Mouse (Mus musculus) lung, adult 18-20 months (tissue): ENCODE results near the gene Rbfox3.
A peak's percentile ranks its signal among the peaks of the same experiment; 100 is the strongest.

Experiments
- DNase-seq, 2 experiments: peaks; one replicate each; pipeline ENCODE4 v3.0.0; 2022; ENCODE audit warnings: mixed read lengths in 2 of 2

Gene Rbfox3

DNA sequence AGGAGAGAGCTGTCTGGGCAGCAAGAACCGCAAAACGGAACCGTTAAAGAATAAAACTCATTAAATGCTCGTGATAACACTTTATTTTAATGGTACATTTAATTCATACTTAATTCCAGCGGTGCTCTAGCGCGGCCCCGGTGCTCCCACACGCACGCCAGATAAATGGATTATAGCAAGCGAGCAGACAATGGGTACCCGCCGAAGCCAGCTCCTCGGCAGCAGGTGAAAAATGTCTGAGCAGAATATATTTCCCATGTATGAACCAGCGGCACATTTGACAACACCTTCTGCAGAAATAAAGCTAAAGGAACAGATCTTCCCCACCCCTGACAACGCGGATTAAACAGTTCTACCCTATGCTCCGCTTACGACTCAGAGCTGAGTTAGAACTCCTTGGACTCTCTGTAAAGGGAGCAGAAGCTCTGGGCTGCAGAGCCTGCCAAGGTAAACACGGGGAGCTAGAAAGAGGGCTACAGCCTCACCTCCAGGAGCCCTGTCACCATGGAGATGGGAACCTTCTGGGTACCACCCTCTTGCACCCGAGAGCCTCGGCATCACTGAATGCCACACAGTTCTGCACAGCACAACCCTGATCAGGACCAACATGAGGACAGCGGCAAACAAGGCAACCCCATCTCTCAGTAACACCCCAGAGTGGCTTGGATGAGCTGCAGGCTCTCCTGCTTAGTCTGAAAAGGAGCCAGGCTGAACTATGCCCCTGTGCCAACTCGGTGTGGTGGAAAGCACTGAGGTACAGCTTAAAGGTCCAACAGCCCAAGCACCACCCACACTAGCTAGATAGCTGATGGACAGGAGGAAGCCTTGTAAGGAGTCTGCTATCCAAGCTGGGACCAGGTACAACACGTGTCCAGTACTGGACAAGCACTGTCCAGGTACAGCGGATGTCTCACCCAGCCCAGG is 196.5 kb downstream of the Rbfox3 start:
- no peak for DNase-seq

- DNase-seq = no peak
Measured at GRCm38 (mm10) chr11:118712761-118713160, 198.6 kb downstream of the Rbfox3 start.

DNA sequence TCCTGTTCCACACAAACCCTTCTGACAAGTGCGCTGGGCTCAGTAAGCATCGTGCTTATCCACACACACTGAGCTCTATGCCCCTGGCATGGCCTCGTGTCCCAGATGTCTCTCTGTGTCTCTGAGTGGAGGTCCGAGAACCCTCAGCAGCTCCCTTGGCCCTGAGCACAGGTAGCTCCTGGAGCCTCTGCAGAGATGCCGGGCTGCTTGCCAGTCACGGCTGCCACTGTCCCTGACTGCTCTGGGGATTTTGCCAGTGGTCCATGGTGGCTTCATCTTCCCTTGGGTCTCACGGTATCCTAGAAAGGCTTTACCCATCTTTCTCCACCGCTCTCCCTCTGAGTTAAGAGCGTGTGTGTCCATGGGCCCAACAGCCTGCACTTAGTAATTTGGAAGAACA is 199.3 kb downstream of the Rbfox3 start:
- DNase-seq = no peak

DNA sequence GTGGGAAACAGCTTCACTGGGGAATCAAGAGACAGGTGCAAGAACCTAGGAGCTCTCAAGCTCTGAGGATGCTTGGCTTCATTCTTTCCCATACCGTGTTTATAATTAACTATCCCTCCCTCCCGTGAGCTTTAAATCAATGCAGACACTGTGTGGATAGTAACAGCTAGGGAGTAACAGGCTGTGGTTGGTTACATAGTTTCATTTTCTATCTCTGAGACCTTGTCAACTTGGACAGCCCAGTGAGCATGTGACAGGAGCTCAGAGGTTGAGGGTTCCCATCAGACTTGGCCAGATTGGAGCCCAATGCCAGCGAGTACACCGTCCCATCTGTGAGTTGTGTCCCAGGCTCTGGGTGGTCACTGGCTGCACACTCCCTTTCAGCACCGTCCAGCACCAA is 201.4 kb downstream of the Rbfox3 start:
- DNase-seq = no peak

DNA sequence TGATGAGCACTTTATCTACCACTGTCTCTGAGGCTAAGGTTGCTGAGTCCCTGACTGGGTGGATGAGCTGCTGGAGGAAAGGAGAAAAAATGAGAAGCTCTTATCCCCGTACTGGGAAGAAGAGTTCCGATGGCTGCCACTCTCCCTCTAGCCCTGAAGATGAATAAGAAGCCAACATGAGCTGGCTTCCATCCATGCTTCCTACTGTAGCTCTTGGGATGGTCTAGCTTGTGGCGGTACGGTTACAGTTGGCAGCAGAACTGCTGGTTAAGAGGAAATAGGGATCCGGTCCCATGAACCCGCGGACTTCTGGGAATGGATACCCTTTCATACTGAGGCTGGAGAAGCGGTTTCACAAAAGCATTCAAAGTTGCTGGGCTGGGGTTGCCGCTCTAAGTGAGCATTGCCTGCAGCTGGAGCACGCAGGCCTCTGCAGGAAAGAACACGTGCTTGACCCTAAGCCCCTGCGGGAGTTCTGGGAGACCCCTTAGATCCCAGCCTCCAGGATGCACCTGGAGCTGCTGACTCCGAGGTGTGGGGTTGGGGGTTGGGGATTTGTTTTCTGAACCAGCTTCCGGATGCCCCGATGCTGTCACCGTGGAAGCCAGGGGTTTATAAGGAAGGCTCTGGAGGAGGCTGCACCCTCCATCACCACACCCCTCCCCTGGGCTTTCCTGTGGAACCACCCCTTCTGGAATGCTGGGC is 215.0 kb downstream of the Rbfox3 start:
- DNase-seq = no peak

GRCm38 (mm10) chr11:118693276-118693675 is 218.1 kb downstream of the Rbfox3 start:
- no peak for DNase-seq

GRCm38 (mm10) chr11:118690262-118690661 is 221.1 kb downstream of the Rbfox3 start:
- DNase-seq = no peak

GRCm38 (mm10) chr11:118685397-118685796 is 226.0 kb downstream of the Rbfox3 start:
- no peak for DNase-seq

DNA sequence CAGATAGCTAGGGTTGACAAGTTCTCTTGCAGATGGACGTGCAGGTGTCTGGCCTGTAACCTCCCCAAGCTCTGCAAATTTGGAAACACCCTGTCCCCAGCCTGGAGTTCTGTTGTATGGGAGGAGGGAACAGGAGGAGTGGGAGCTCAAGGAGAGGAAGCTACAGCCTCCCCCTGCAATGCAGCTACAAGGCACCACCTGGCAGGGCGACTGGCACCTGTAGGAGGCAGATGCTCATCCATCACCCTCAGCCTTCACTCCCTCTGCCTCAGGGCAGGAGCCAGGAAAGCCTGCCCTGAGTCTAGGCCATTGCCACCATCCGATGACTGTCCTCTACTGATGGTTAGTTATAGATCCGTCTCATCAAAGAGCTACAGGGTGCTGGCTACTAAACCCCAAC is 226.7 kb downstream of the Rbfox3 start:
- DNase-seq = no peak

DNA sequence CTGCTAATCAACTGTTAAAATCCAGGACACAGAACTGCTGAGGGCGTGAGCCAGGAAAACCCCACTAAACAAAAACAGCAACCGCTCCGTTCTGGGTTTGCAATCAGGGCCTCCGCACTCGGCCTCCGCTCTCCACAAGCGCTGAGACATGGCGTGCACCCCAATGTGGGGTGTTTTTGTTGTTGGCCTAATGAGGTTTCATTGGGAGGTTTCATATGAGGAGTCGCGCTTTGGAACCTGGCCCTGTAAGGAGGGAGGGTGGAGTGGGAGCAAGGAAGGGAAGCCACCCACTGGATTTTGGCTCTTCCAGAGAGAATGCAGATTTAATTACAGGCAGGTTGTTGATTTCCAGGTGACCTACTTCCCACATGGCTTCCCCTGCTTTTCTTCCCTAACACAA is 230.7 kb downstream of the Rbfox3 start:
- no peak for DNase-seq

- DNase-seq = no peak
Measured at GRCm38 (mm10) chr11:118679736-118680410, 231.5 kb downstream of the Rbfox3 start.

GRCm38 (mm10) chr11:118678515-118679104 is 232.8 kb downstream of the Rbfox3 start:
- DNase-seq = no peak

DNA sequence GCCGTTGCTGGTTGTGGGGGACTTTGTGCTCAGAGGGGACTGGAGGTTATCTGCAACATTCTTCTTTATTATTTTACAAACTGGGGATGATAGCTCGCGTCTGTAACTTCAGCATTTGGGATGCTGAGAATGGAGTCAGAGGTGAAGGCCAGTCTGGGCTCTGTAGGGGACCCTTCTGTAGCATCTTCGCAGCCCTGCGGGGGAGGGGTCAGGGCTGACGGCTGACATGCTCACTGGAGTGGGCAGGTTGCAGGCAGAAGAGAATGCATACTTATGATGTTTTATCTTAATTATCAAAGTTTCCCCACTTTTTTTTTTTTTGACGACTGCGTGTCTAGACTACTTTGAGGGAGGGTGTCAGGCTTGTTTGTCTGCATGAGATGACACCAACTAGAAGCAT is 234.1 kb downstream of the Rbfox3 start:
- DNase-seq = no peak

GRCm38 (mm10) chr11:118676364-118676763 is 235.0 kb downstream of the Rbfox3 start:
- no peak for DNase-seq

GRCm38 (mm10) chr11:118671958-118672357 is 239.4 kb downstream of the Rbfox3 start:
- no peak for DNase-seq

DNA sequence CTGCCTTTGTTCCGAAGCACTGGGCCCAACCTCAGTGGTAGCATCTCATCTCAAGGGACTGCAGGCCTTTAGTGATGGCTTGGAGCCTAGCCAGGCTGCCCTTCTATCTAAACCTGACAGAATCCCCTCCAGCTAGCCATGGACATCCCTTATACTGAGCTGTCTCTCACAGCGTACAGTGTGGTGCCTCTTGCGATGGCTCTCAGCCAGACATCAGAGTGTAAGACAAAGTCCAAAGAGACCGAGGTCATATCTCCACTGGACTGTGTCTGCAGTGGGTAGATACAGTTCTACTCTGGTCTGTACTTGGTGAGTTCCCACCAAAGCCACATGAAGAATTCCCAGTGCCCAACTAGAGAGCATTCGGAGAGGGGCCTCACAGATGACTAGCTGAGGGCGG is 240.2 kb downstream of the Rbfox3 start:
- DNase-seq = no peak

GRCm38 (mm10) chr11:118669820-118670219 is 241.6 kb downstream of the Rbfox3 start:
- DNase-seq = no peak

- DNase-seq = peak; percentile 24 to 30
Measured at GRCm38 (mm10) chr11:118668351-118668750, 243.0 kb downstream of the Rbfox3 start.

GRCm38 (mm10) chr11:118667946-118668345 is 243.5 kb downstream of the Rbfox3 start:
- peak; percentile 7 to 29 for DNase-seq

DNA sequence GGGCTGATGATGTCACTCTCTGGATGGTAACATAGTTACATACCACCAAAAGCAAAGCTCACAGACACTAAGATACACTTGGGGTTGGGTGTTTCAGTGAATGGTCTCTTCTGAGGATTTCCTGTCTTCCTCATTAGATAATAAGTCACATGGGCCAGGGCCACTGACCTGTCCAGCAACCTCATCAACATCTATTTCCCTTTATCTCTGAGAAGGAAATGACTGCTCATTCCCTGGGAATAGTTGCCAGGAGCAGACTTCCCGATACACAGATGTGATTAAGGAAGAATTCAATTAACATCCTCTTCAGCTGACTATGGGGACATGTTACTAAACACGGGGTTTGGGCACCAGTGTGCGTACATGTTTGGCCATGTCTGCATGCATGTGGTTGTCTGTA is 245.2 kb downstream of the Rbfox3 start:
- DNase-seq = peak in 1 of 2 experiments; percentile 23

DNA sequence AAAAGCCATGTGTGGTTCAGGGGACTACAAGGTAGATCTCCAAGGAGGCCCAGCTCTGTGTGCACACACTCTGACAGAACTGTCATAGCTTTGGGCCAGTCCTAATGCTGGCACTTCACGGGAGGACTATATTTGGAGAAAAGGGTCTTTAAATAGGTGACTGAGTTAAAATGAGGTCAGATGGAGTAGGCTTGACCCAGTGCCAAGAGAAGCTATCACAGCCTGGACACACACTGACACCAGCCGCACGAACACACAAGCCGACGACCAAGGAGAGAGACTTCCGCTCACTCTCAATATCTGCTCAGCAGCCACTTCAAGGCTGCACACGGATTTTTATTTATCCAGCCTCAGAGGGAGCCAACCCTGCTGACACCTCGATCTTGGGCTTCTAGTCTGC is 248.1 kb downstream of the Rbfox3 start:
- DNase-seq = no peak

- DNase-seq = no peak
Measured at GRCm38 (mm10) chr11:118659305-118659704, 252.1 kb downstream of the Rbfox3 start.

DNA sequence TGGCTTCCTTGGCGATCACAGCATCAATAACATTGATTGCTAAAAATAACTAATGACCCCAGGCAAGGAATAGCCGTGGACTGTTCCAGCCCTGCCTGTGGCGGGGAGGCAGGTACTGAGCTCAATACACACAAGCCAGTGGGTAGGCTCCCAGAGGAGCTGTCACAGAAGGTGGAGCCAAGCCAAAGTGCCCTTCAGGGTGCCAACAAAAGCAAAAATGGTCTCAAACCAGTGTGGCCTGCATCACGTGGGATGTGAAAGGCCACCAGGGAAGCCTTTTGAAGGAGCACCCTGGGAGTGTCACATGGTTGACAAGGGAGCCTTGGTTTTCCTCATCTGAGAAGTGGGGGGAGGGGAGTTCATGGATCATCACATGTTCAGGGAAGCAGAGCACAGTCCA is 255.6 kb downstream of the Rbfox3 start:
- no peak for DNase-seq
